Mouse (Mus musculus): ENCODE results near the gene Zhx3. TPM values are rescaled to one million over a fixed set of nuclear protein-coding genes. Genes with fewer than 3 reads are reported as not detected.

Gene Zhx3
- total RNA-seq, 1 experiment from 2014 or later, result 1.6 TPM

GRCm38 (mm10) chr2:160886221-160886620, 13.4 kb upstream of the Zhx3 start:
- ATAC-seq (replicated peaks; ENCODE audit: insufficient number of reproducible peaks, low FRiP score, low TSS enrichment, poor library complexity, severe bottlenecking), result no peak

GRCm38 (mm10) chr2:160884830-160885229, 12.0 kb upstream of the Zhx3 start:
- ATAC-seq (replicated peaks; ENCODE audit: insufficient number of reproducible peaks, low FRiP score, low TSS enrichment, poor library complexity, severe bottlenecking), result no peak

DNA sequence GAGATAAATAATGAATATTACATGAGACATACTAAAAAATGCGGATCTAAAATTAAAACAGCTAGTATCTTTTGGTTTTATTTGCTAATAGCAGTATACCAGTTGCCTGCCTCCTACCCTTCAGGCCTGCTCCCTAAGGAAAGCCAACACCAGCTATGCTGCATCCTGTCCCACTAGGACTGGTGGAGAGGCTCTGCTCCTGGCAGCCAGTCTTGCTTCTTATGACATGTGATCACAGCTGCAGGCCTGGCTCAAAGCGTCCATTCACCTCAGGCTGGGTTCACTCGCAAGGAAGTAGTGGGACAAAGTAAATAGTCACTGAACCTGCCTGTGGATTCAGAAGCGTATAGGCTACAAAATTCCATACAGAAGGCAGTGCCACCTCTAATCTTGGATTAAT, 11.1 kb upstream of the Zhx3 start:
- no peak for ATAC-seq (replicated peaks; ENCODE audit: insufficient number of reproducible peaks, low FRiP score, low TSS enrichment, poor library complexity, severe bottlenecking)

- no peak for ATAC-seq (replicated peaks; ENCODE audit: insufficient number of reproducible peaks, low FRiP score, low TSS enrichment, poor library complexity, severe bottlenecking)
Measured at GRCm38 (mm10) chr2:160882436-160882835, 9.6 kb upstream of the Zhx3 start.

- ATAC-seq (replicated peaks; ENCODE audit: insufficient number of reproducible peaks, low FRiP score, low TSS enrichment, poor library complexity, severe bottlenecking), result no peak
Measured at GRCm38 (mm10) chr2:160881462-160882101, 8.8 kb upstream of the Zhx3 start.

- no peak for ATAC-seq (replicated peaks; ENCODE audit: insufficient number of reproducible peaks, low FRiP score, low TSS enrichment, poor library complexity, severe bottlenecking)
Measured at GRCm38 (mm10) chr2:160880453-160881195, 7.8 kb upstream of the Zhx3 start, which contains the start of gene Lpin3. Gene Lpin3 (plus strand): TSS chr2:160880670.

DNA sequence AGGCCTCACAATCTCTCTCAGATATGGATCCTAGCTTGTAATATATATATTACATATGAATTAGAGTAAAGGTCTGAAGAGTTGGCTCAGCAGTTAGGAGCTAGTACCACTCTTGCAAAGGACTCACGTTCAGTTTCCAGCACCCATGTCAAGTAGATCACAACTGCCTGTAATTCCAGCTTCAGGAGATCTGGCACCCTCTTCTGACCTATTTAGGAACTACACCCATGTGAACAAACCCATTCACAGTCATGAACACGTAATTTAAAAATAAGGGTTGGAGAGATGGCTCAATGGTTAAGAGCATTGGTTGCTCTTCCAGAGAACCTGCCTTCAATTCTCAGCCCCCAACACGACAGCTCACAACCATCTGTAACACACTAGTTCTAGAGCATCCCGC, 3.3 kb upstream of the Zhx3 start:
- no peak for ATAC-seq (replicated peaks; ENCODE audit: insufficient number of reproducible peaks, low FRiP score, low TSS enrichment, poor library complexity, severe bottlenecking)

GRCm38 (mm10) chr2:160874231-160874877, 1.6 kb upstream of the Zhx3 start:
- ATAC-seq (replicated peaks; ENCODE audit: insufficient number of reproducible peaks, low FRiP score, low TSS enrichment, poor library complexity, severe bottlenecking), result no peak

GRCm38 (mm10) chr2:160872395-160872794, 403 bp downstream of the Zhx3 start:
- no peak for ATAC-seq (replicated peaks; ENCODE audit: insufficient number of reproducible peaks, low FRiP score, low TSS enrichment, poor library complexity, severe bottlenecking)

DNA sequence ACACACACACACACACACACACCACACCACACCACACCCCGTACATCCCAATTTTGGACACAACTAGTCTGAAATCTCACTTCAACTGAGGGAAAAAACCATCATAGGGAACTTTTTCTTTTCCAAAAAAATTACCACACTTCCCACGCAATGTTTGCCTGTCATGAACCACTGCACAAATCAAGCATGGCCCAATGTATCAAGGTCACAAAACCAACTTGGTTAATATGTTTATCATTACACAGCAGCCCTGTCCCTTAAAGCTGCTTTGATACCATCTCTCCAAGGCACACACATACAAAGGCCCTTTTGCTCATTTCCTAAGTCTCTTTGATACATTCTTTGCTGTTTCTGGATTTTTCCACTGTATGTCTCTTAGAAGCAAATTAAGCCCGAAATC, 1.5 kb downstream of the Zhx3 start:
- no peak for ATAC-seq (replicated peaks; ENCODE audit: insufficient number of reproducible peaks, low FRiP score, low TSS enrichment, poor library complexity, severe bottlenecking)

DNA sequence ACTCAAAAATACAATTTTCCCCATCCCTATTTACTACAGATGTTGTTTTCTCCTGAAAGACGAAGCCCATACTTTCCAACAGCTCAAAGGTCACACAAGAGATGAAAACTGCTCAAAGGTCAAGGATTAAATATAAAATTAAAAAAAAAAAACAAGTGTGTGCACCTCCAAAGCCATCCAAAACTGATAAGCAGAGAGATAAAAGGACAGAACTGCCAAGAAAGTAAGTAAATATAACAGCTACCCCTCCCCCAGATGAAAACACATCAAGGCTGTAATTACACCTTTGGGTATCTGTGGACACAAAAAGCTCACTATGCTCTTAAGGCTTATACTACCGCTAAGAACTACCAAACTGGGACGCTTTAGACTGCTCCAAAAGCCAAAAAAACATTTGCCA, 3.4 kb downstream of the Zhx3 start:
- no peak for ATAC-seq (replicated peaks; ENCODE audit: insufficient number of reproducible peaks, low FRiP score, low TSS enrichment, poor library complexity, severe bottlenecking)

DNA sequence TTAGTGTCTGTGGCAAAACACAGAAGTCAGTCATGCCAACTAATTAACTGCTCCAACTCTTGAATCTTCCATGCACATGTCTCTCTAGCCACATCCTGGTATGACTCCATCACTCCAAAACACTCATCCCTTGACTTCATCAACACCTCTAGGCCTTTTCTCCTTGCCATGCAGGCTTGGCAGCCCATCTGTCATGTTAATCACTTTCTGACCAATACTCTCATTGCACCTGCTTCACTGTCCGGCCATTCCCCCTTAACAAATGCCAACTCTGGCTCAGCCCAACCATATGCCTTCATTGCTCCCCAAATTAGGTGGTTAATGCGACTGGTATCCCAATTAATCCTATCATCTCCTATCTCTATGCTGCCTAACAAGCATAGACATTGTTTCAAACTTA, 7.5 kb downstream of the Zhx3 start:
- ATAC-seq (replicated peaks; ENCODE audit: insufficient number of reproducible peaks, low FRiP score, low TSS enrichment, poor library complexity, severe bottlenecking), result no peak

- ATAC-seq (replicated peaks; ENCODE audit: insufficient number of reproducible peaks, low FRiP score, low TSS enrichment, poor library complexity, severe bottlenecking), result peak; percentile 66
Measured at GRCm38 (mm10) chr2:160864112-160864511, 8.7 kb downstream of the Zhx3 start.

GRCm38 (mm10) chr2:160860363-160860762, 12.4 kb downstream of the Zhx3 start:
- no peak for ATAC-seq (replicated peaks; ENCODE audit: insufficient number of reproducible peaks, low FRiP score, low TSS enrichment, poor library complexity, severe bottlenecking)

GRCm38 (mm10) chr2:160856359-160857102, 16.3 kb downstream of the Zhx3 start:
- ATAC-seq (replicated peaks; ENCODE audit: insufficient number of reproducible peaks, low FRiP score, low TSS enrichment, poor library complexity, severe bottlenecking), result no peak

GRCm38 (mm10) chr2:160854687-160855086, 18.1 kb downstream of the Zhx3 start:
- ATAC-seq (replicated peaks; ENCODE audit: insufficient number of reproducible peaks, low FRiP score, low TSS enrichment, poor library complexity, severe bottlenecking), result no peak

DNA sequence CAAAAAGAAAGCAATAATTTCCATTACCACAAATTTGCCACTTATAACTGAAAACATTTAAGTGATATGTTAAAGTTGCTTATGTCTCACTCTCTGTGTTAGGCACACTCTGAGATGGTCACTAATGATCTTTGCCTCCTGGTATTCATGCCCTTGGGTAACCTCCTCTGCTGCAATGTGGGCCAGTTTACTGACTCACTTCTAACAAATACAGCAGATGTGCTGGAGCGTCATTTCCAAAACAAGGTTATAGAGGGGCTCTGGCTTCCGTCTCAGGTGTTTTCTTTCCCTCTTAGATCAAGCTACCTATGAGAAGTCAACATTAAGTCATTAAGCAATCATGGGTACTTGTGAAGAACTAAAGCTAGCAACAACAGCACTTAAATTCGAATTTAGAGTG, 22.4 kb downstream of the Zhx3 start:
- no peak for ATAC-seq (replicated peaks; ENCODE audit: insufficient number of reproducible peaks, low FRiP score, low TSS enrichment, poor library complexity, severe bottlenecking)

DNA sequence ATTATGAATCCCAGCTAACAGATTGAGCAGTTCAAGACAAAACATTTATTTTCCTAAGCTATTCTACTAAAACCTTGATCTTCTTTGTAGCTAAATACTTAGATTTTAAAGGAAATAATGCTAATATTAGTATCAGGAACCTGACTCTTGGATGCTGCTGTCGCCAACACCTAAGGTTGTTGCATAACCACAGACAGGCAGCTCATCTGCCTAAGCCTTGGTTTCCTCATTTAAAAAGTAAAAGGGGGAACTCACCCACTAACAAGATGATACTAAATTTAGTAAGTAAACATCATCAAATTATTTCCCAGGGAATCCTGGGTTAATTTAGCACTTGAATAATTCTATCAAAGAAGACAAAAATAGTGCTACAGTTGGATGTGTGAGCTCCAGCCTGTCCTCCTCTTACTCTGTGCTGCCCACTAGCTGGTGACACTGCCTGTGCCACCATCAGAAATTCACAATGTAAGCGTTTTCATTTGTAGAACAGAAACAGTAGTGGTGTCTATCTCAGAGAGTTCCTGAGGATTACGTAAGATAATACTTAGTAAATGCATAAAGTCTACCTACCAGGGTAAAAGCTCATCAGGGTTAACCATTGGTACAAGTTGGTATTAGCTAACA, 23.1 kb downstream of the Zhx3 start:
- ATAC-seq (replicated peaks; ENCODE audit: insufficient number of reproducible peaks, low FRiP score, low TSS enrichment, poor library complexity, severe bottlenecking), result no peak

DNA sequence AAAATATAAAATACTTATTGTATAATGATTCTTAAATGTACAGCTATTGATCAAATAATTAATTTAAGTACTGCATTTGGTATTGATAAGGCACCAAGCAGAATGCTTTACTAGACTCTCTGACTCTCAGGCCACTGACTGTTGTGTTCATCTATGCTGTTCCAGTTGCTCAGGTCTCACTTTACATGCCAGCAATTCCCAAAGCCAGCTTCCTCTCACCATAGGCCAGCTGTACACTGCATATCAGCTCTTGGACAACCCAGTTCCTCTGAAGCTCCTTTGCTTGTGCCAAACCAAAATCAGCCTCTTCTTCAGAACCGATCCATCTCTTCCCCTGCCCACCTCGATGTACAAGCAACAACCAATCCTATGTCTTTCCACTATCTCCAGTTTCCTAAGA, 24.6 kb downstream of the Zhx3 start:
- no peak for ATAC-seq (replicated peaks; ENCODE audit: insufficient number of reproducible peaks, low FRiP score, low TSS enrichment, poor library complexity, severe bottlenecking)

Data from monocyte, adult 5-6 weeks (primary cell).